Mouse (Mus musculus): ENCODE results near the gene Gdpd4.

GRCm38 (mm10) chr7:98086346-98086745 is 166.6 kb downstream of the Gdpd4 start:
- TF ChIP-seq USF2 (IDR thresholded peaks at IDR 0.05; ENCODE audit: borderline replicate concordance in 1 of 2, insufficient read depth in 1 of 2, low read depth in 1 of 2, low read length in 2 of 2) (no peak), MAX (IDR thresholded peaks at IDR 0.05; ENCODE audit: low read length) (no peak), BHLHE40 (IDR thresholded peaks at IDR 0.05; ENCODE audit: borderline replicate concordance, low read depth, low read length) (no peak), CTCF (IDR thresholded peaks at IDR 0.05 in 2 of 3, conservative IDR thresholded peaks at IDR 0.05 in 1 of 3; ENCODE audit: control insufficient read depth in 1 of 3, insufficient read depth in 1 of 3, low read depth in 2 of 3, low read length in 3 of 3, poor library complexity in 1 of 3, severe bottlenecking in 1 of 3) (peak; percentile 34 to 54 (median 50)), E2F4 (IDR thresholded peaks at IDR 0.05; ENCODE audit: borderline replicate concordance, low read depth, low read length) (no peak), MXI1 (IDR thresholded peaks at IDR 0.05; ENCODE audit: low read depth, low read length) (no peak), RCOR1 (IDR thresholded peaks at IDR 0.05; ENCODE audit: low read depth, low read length) (no peak), HCFC1 (IDR thresholded peaks at IDR 0.05; ENCODE audit: low read depth, low read length) (no peak), POLR2A (IDR thresholded peaks at IDR 0.05; ENCODE audit: control insufficient read depth in 1 of 2, insufficient read depth in 1 of 2, low read depth in 1 of 2, low read length in 2 of 2, poor library complexity in 1 of 2) (no peak), ELF1 (IDR thresholded peaks at IDR 0.05; ENCODE audit: low read depth, low read length) (no peak), JUND (IDR thresholded peaks at IDR 0.05; ENCODE audit: low read depth, low read length) (no peak), MAZ (IDR thresholded peaks at IDR 0.05; ENCODE audit: low read depth, low read length) (no peak)
